Mouse (Mus musculus) midbrain, embryonic 11.5 days (tissue): ENCODE measurements at regions not wholly inside any gene's neighbourhood (a gene's known extent, or its start where the extent isn't known, plus 50 kb on each side); places are given as distances from the start of the nearest gene placed in this dataset.

ENCODE experiments used
- ATAC-seq: fragments of 200-750 bp; cut with Nextera tagmentation; 2 replicates; pipeline ENCODE4 v1.8.0; 2017; ENCODE audit warnings: moderate TSS enrichment, moderate library complexity; ENCODE audit not compliant: low FRiP score
- DNase-seq: peaks from one replicate; pipeline ENCODE4 v3.0.0; 2015; ENCODE audit warnings: low spot score; ENCODE audit errors: missing footprints
- H3K27ac ChIP-seq: fragments of 300-500 bp; sonication (generic); 2 replicates; pipeline ENCODE4 v1.5.1; 2014; ENCODE audit warnings: low read depth, low read length
- H3K27me3 ChIP-seq: fragments of 300-500 bp; sonication (generic); 2 replicates; pipeline ENCODE4 v1.6.1; 2014; ENCODE audit warnings: mild to moderate bottlenecking, low read length, moderate library complexity, mixed read lengths; ENCODE audit not compliant: control insufficient read depth, insufficient read depth
- H3K36me3 ChIP-seq: fragments of 300-500 bp; sonication (generic); 2 replicates; pipeline ENCODE4 v1.6.1; 2014; ENCODE audit warnings: mild to moderate bottlenecking, low read length, moderate library complexity, mixed read lengths; ENCODE audit not compliant: control insufficient read depth, insufficient read depth
- H3K4me1 ChIP-seq: fragments of 300-500 bp; sonication (generic); 2 replicates; pipeline ENCODE4 v1.6.1; 2014; ENCODE audit warnings: low read length; ENCODE audit not compliant: control insufficient read depth, insufficient read depth
- H3K4me2 ChIP-seq: fragments of 300-500 bp; sonication (generic); 2 replicates; pipeline ENCODE4 v1.6.1; 2014; ENCODE audit warnings: mild to moderate bottlenecking, moderate library complexity
- H3K4me3 ChIP-seq: fragments of 300-500 bp; sonication (generic); 2 replicates; pipeline ENCODE4 v1.5.1; 2014; ENCODE audit warnings: low read depth, low read length
- H3K9ac ChIP-seq: fragments of 300-500 bp; sonication (generic); 2 replicates; pipeline ENCODE4 v1.6.1; 2014; ENCODE audit warnings: low read length
- H3K9me3 ChIP-seq: fragments of 300-500 bp; sonication (generic); 2 replicates; pipeline ENCODE4 v1.6.1; 2016; ENCODE audit warnings: low read length; ENCODE audit not compliant: control insufficient read depth
- WGBS: fragments of 180-500 bp; shearing (Covaris S2); extraction: QIAGEN DNeasy Blood & Tissue Kit; methylation state at CpG from one replicate; pipeline ENCODE4 v1.1.7; 2014; 5-methylcytosine and 5-hydroxymethylcytosine counted together

DNA sequence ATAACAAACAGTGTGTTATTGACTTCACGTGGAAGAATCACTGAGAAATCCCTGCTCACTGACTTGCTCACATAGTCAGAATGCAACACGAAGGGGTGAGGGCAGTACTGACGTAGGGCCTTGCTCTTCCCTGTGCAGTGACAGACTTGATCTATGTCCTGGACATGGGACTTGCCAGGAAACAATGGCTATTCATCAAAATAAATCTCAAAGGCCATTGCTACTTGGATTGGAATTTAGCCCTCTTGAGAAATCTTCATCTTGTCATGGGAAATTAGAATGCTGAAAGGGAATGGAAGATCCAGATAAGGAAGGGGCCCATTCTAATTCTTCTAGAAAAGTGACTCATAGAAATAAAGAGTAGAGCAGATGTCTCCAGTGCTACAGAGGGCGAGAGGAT, 158.0 kb upstream of the Sstr4 start:
- Histone ChIP-seq H3K4me3 (no peak overlapping the region), H3K36me3 (no peaks in the 10 kb centered on the region), H3K9ac (no peak overlapping the region), H3K9me3 (no peaks in the 10 kb centered on the region), H3K27ac (no peak overlapping the region), H3K4me1 (no peaks in the 10 kb centered on the region), H3K4me2 (no peak overlapping the region), H3K27me3 (no peaks in the 10 kb centered on the region)
- ATAC-seq (no peak), DNase-seq (no peak)
- 83% methylated on average over 4 of the region's 4 CpGs for WGBS

DNA sequence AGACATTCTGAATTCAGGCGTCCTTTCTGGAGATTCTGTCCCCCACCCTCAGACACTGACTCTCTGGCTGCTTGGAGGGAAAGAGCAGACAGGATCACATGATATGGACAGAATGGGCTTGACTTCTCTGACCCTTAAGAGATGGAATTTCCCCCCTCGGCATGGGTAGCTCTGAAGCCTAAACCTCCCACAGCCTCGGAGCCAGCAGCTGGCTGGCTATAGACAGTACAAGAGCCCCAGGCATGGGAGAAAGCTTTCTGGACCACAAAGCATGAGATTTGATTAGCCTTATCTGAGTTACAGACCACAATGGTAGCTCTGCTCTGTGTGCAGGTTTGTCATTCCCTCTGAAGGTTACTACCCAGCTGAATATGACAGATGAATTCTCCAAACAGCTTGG, 156.1 kb upstream of the Sstr4 start:
- Histone ChIP-seq H3K4me2 (no peak overlapping the region), H3K9me3 (no peaks in the 10 kb centered on the region), H3K27me3 (no peaks in the 10 kb centered on the region), H3K9ac (no peak overlapping the region), H3K36me3 (no peaks in the 10 kb centered on the region), H3K27ac (no peak overlapping the region), H3K4me1 (no peaks in the 10 kb centered on the region), H3K4me3 (no peak overlapping the region)
- 49% methylated on average over 3 of the region's 3 CpGs for WGBS
- DNase-seq (no peak), ATAC-seq (no peak)

DNA sequence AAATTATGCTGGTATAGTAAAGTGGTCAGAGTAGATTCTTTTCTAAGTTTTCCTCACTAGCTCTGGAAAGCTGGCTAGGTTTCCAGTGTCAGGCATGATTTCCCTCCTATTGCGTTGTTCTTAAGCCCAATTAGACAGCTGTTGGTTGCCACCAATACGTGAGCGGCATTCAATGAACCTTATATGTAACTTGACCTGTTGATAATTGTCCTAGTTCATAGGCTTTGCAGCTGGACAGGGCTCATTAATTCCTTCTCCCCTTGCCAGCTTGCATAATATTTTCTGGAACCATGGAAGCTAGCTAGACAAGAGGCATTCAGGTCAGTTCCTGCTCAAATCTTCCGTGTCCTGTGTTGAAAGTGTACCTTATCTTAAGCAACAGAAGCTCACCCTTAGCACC, 152.9 kb upstream of the Sstr4 start:
- no peak overlapping the region for H3K9ac ChIP-seq
- H3K27ac ChIP-seq: no peak overlapping the region
- no peaks in the 10 kb centered on the region for H3K36me3 ChIP-seq
- H3K9me3 ChIP-seq: no peaks in the 10 kb centered on the region
- H3K4me2 ChIP-seq: no peak overlapping the region
- no peak for DNase-seq
- no peak for ATAC-seq
- no peaks in the 10 kb centered on the region for H3K4me1 ChIP-seq
- no peaks in the 10 kb centered on the region for H3K27me3 ChIP-seq
- 83% methylated on average over 4 of the region's 4 CpGs for WGBS
- no peak overlapping the region for H3K4me3 ChIP-seq

DNA sequence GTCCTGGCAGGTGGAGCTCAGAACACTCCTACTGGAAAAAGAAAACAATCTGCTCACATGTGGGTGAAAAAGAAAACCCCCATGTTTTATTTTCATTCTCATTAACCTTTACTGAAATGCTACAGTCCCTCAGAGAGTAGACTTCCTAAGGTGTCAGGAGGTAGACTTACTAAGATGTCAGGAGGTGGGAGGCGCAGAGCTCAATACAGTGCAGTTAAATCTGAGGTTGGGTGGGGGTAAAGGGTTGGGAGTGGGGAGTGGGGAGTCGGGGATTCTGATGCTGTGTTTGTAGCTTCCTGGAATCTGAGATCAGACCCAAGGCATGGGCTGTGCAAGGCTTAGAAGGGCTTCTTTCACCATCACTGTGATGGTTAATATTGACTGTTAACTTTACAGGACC, 149.6 kb upstream of the Sstr4 start:
- Histone ChIP-seq H3K9me3 (no peaks in the 10 kb centered on the region), H3K27ac (no peak overlapping the region), H3K9ac (no peak overlapping the region), H3K4me2 (no peak overlapping the region), H3K27me3 (no peaks in the 10 kb centered on the region), H3K4me1 (no peaks in the 10 kb centered on the region), H3K36me3 (no peaks in the 10 kb centered on the region), H3K4me3 (no peak overlapping the region)
- no peak for DNase-seq
- 84% methylated on average over 2 of the region's 2 CpGs for WGBS
- no peak for ATAC-seq

DNA sequence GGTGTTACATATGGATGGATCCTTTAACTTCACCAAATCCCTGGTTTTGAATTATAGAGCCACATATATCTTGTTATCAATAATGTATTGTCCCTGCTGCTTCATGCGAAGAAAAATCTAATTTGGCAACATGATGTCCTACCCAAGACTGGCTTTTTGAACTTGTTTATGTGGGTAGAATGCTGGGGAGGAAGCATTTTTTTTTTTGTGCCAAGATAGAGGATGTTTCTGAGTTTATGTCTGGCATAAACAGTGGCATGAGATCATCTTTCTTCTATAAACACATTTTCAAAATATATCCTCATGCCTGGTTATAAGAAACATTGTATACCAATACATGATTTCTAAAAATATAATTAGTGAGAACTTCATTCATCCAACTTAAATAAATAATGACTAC, 144.2 kb upstream of the Sstr4 start:
- Histone ChIP-seq H3K4me2 (no peak overlapping the region), H3K9me3 (no peaks in the 10 kb centered on the region), H3K36me3 (no peaks in the 10 kb centered on the region), H3K9ac (no peak overlapping the region), H3K4me1 (no peaks in the 10 kb centered on the region), H3K27ac (no peak overlapping the region), H3K27me3 (no peaks in the 10 kb centered on the region), H3K4me3 (no peak overlapping the region)
- no peak for ATAC-seq
- no peak for DNase-seq
- WGBS: 86% methylated on average over 1 of the region's 1 CpGs

DNA sequence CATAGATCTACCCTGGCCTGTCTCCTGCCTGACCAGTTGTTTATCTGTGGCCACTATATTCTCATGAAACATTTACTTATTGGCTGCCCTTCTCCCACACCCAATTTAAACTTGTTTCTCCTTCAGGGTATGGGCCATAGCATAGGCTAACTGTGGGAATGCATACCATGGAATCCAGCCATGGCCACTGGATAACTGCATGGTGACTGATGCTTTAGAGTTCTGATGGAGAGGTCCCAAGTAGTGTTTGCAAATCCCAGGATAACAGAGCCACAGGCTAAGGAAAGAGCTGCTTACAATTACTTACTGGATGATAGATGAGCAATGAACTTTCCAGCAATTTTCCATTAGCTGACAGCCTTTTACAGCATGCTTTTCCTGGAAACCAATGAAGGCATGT, 139.5 kb upstream of the Sstr4 start:
- no peak overlapping the region for H3K9ac ChIP-seq
- H3K4me3 ChIP-seq: no peak overlapping the region
- no peak for ATAC-seq
- H3K36me3 ChIP-seq: no peaks in the 10 kb centered on the region
- no peaks in the 10 kb centered on the region for H3K4me1 ChIP-seq
- H3K4me2 ChIP-seq: no peak overlapping the region
- no peaks in the 10 kb centered on the region for H3K27me3 ChIP-seq
- DNase-seq: no peak
- H3K27ac ChIP-seq: no peak overlapping the region
- no peaks in the 10 kb centered on the region for H3K9me3 ChIP-seq

DNA sequence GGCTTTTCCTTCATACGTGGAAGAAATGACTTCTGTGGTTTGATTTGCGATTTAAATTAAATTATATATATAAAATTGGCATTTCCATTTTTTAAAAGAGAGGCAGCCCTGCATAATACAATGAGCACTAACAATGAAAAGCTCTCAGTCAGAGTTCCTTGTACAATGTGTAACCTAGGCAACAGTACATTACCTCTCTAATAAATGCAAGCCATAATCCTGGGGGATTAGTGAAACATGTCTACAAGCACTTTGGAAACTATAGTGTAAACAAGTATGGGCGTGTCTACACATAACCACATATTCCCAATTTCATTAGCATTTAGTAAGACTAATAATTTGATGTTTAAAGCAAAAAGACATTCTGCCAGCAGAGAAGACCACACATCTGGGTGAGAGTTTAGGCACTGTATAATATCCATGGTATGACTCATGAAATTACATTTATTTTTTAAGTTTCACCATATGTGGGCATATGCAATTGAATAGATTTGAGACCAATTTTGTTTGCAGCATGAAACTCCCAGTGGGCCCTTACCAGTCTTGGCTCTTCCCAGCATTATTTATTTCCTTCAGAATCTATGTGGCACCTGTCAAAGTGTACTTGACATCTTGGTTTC, 130.9 kb upstream of the Sstr4 start:
- peak; percentile 74 for ATAC-seq
- Histone ChIP-seq H3K4me3 (no peak overlapping the region), H3K9ac (no peak overlapping the region), H3K36me3 (no peaks in the 10 kb centered on the region), H3K4me2 (no peak overlapping the region), H3K4me1 (no peaks in the 10 kb centered on the region; the same call in 1 of the 2 replicates), H3K27ac (no peak overlapping the region), H3K27me3 (no peaks in the 10 kb centered on the region), H3K9me3 (no peaks in the 10 kb centered on the region)
- WGBS: 75% methylated on average over 3 of the region's 3 CpGs
- DNase-seq: no peak

DNA sequence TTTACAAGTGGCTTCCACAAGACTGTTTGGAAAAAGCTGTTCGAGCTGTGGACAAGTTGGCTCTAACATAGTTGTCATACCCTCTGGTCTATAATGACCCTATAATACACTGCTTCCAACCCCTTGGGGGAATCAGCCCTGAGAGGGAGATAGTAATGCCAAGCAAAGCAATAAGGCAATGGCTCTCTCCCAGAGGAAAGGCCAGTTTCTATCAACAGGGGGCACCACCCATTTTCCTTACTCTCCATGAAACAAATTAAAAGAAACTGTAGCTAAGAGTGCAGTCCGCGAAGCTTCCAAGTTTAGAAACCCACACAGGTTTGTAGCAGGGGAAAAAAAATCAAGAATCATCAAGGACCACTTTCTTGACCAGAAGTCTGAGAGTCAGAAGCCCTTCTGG, 115.9 kb upstream of the Sstr4 start:
- WGBS: 86% methylated on average over 3 of the region's 3 CpGs

DNA sequence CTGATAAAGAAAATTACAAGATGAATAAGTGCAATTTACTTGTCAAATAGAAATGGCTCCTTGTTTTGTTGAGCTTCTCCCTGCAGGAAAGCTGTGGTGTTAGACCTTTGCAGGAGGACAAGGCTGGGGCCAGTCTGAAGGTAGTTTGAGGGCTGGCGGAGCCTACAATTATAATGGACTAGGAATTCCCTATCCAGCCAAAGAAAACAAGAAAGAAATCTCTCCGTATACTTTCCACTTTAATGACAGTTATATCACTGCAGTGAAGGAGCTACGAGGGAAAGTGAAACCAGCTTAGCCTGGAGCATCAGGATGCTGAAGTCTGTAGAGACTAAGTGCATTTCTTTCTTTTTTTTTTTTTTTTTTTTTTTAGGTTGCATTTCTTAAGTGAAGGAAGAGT, 104.8 kb upstream of the Sstr4 start:
- H3K4me2 ChIP-seq: no peak overlapping the region
- DNase-seq (no peak), ATAC-seq (no peak)
- no peaks in the 10 kb centered on the region for H3K9me3 ChIP-seq
- no peak overlapping the region for H3K9ac ChIP-seq
- no peak overlapping the region for H3K4me3 ChIP-seq
- H3K27ac ChIP-seq: no peak overlapping the region
- H3K27me3 ChIP-seq: no peaks in the 10 kb centered on the region
- H3K36me3 ChIP-seq: no peaks in the 10 kb centered on the region
- 82% methylated on average over 3 of the region's 3 CpGs for WGBS
- no peaks in the 10 kb centered on the region for H3K4me1 ChIP-seq

More for the DNA sequence above, 115.9 kb upstream of the Sstr4 start:
- no peaks in the 10 kb centered on the region for H3K4me1 ChIP-seq
- H3K9ac ChIP-seq: no peak overlapping the region
- no peaks in the 10 kb centered on the region for H3K9me3 ChIP-seq
- H3K4me2 ChIP-seq: no peak overlapping the region
- no peaks in the 10 kb centered on the region for H3K36me3 ChIP-seq
- no peaks in the 10 kb centered on the region for H3K27me3 ChIP-seq
- no peak overlapping the region for H3K4me3 ChIP-seq
- no peak for ATAC-seq
- no peak for DNase-seq
- H3K27ac ChIP-seq: no peak overlapping the region

DNA sequence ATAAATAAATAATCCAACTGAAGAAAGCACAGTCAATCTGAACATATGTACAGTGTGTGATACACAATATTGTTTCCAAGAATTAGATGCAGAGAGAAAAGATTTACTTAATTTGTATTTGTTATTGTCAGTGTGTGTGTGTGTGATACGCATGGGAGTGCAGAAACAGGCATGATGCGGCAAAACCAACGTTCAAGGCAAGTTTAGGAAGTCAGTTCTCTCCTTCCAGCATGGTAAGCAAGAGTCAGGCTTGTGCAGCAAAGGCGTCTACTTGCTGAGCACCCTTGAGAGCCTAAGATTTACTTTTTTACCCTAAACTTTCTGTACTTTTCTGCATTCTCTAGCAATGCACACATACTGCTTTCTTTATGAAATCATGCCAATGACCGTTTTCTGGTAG, 102.7 kb upstream of the Sstr4 start:
- ATAC-seq (no peak), DNase-seq (no peak)
- no peaks in the 10 kb centered on the region for H3K36me3 ChIP-seq
- no peaks in the 10 kb centered on the region for H3K9me3 ChIP-seq
- H3K4me3 ChIP-seq: no peak overlapping the region
- no peak overlapping the region for H3K9ac ChIP-seq
- 90% methylated on average over 5 of the region's 5 CpGs for whole genome bisulfite sequencing
- H3K27me3 ChIP-seq: no peaks in the 10 kb centered on the region
- H3K27ac ChIP-seq: no peak overlapping the region
- H3K4me2 ChIP-seq: no peak overlapping the region
- no peaks in the 10 kb centered on the region for H3K4me1 ChIP-seq
